Mouse (Mus musculus) retina, adult 2 months (tissue): Measurements from ENCODE around the gene Ntmt1.

Source experiments
- DNase-seq: peaks from one replicate; pipeline ENCODE4 v3.0.0-alpha.2; 2012; ENCODE audit warnings: low read depth, low spot score

The Ntmt1 gene

GRCm38 (mm10) chr2:30864968-30865381 lies 57.3 kb downstream of the Ntmt1 start:
- no peak for DNase-seq

- DNase-seq, result no peak
Measured at GRCm38 (mm10) chr2:30865426-30865825, 57.8 kb downstream of the Ntmt1 start.

GRCm38 (mm10) chr2:30870863-30871262 lies 63.2 kb downstream of the Ntmt1 start:
- no peak for DNase-seq
